Mouse (Mus musculus): ENCODE measurements around the gene Rnf26.

The Rnf26 gene

GRCm38 (mm10) chr9:44047071-44047470 is 66.2 kb downstream of the Rnf26 start:
- in situ Hi-C loops (cut with MseI, MboI), result no loop called here

- in situ Hi-C loops (cut with MseI, MboI), result no loop called here
Measured at GRCm38 (mm10) chr9:44046426-44046825, 66.9 kb downstream of the Rnf26 start.

GRCm38 (mm10) chr9:44045884-44046272 is 67.4 kb downstream of the Rnf26 start:
- in situ Hi-C loops (cut with MseI, MboI), result no loop called here
